Mouse (Mus musculus) liver, embryonic 11.5 days (tissue): ENCODE data around the gene Map3k9. TPM values are rescaled to one million over a fixed set of nuclear protein-coding genes. Genes with fewer than 3 reads are reported as not detected.

Experiments used
- ATAC-seq: fragments of 200-750 bp; cut with Nextera tagmentation; replicated peaks from 2 replicates; pipeline ENCODE4 v1.8.0; 2017; ENCODE audit warnings: moderate number of reproducible peaks, mild to moderate bottlenecking, moderate TSS enrichment, moderate library complexity; ENCODE audit not compliant: low FRiP score
- DNase-seq: peaks from one replicate; pipeline ENCODE4 v3.0.0-alpha.2; 2017; ENCODE audit warnings: low spot score
- H3K27ac ChIP-seq: fragments of 300-500 bp; sonication (generic); 2 replicates; pipeline ENCODE4 v1.5.1; 2014; ENCODE audit warnings: mild to moderate bottlenecking, low read depth, low read length, control low read depth
- H3K27me3 ChIP-seq: fragments of 300-500 bp; sonication (generic); replicated peaks from 2 replicates; pipeline ENCODE4 v1.6.1; 2014; ENCODE audit warnings: low read length, mixed read lengths; ENCODE audit not compliant: control insufficient read depth, insufficient read depth
- H3K36me3 ChIP-seq: fragments of 300-500 bp; sonication (generic); 2 replicates; pipeline ENCODE4 v1.6.1; 2014; ENCODE audit warnings: mild to moderate bottlenecking, low read length, moderate library complexity, mixed read lengths; ENCODE audit not compliant: control insufficient read depth, insufficient read depth
- H3K4me1 ChIP-seq: fragments of 300-500 bp; sonication (generic); replicated peaks from 2 replicates; pipeline ENCODE4 v1.6.1; 2014; ENCODE audit warnings: low read length, mixed read lengths; ENCODE audit not compliant: control insufficient read depth, insufficient read depth
- H3K4me2 ChIP-seq: fragments of 300-500 bp; sonication (generic); 2 replicates; pipeline ENCODE4 v1.6.1; 2014; ENCODE audit warnings: mild to moderate bottlenecking, control low read depth, moderate library complexity
- H3K4me3 ChIP-seq: fragments of 300-500 bp; sonication (generic); 2 replicates; pipeline ENCODE4 v1.5.1; 2014; ENCODE audit warnings: low read depth, low read length, control low read depth
- H3K9ac ChIP-seq: fragments of 300-500 bp; sonication (generic); 2 replicates; pipeline ENCODE4 v1.6.1; 2014; ENCODE audit warnings: low read depth, low read length, control low read depth
- H3K9me3 ChIP-seq: fragments of 300-500 bp; sonication (generic); 2 replicates; pipeline ENCODE4 v1.6.1; 2016; ENCODE audit warnings: low read length, inconsistent platforms, mixed read lengths; ENCODE audit not compliant: control insufficient read depth
- WGBS: fragments of 180-500 bp; shearing (Covaris S2); extraction: QIAGEN DNeasy Blood & Tissue Kit; methylation state at CpG from one replicate; pipeline ENCODE4 v1.1.7; 2014; 5-methylcytosine and 5-hydroxymethylcytosine counted together
- polyA plus RNA-seq: library from polyadenylated mRNA; unstranded; fragments of >200 nt; fragmentation: Nextera tagmentation; extraction: Ambion mirVana; gene quantifications from 2 replicates; pipeline ENCODE4 v1.2.1, GENCODE M21; 2014

The Map3k9 gene
- polyA plus RNA-seq, 1 experiment from 2014 or later: 0.32 TPM

GRCm38 (mm10) chr12:81779831-81780230 is 1.1 kb downstream of the Map3k9 start:
- WGBS: 12% methylated on average over 12 of the region's 12 CpGs
- DNase-seq (no peak), ATAC-seq (no peak)
- Histone ChIP-seq H3K27me3 (peaks cover 45% of the 10 kb centered on the region), H3K4me3 (peak overlapping the region; percentile 69; the same call in 1 of the 2 replicates), H3K4me1 (peaks cover 9% of the 10 kb centered on the region), H3K36me3 (no peaks in the 10 kb centered on the region), H3K4me2 (peak overlapping the region; percentile 96; the same call in 1 of the 2 replicates), H3K27ac (no peak overlapping the region), H3K9me3 (no peaks in the 10 kb centered on the region), H3K9ac (no peak overlapping the region)

- WGBS: 35% methylated on average over 3 of the region's 3 CpGs
- Histone ChIP-seq H3K4me2 (no peak overlapping the region), H3K4me1 (peaks cover 6% of the 10 kb centered on the region), H3K27me3 (peaks cover 25% of the 10 kb centered on the region), H3K36me3 (no peaks in the 10 kb centered on the region), H3K9me3 (no peaks in the 10 kb centered on the region), H3K27ac (no peak overlapping the region), H3K9ac (no peak overlapping the region), H3K4me3 (no peak overlapping the region)
- ATAC-seq (no peak), DNase-seq (no peak)
These were observed 4.8 kb downstream of the Map3k9 start for GRCm38 (mm10) chr12:81776191-81776590.

GRCm38 (mm10) chr12:81775641-81776040 is 5.3 kb downstream of the Map3k9 start:
- ATAC-seq (no peak), DNase-seq (no peak)
- 65% methylated on average over 2 of the region's 2 CpGs for WGBS
- Histone ChIP-seq H3K9ac (no peak overlapping the region), H3K4me3 (no peak overlapping the region), H3K27ac (no peak overlapping the region), H3K4me1 (peaks cover 5% of the 10 kb centered on the region), H3K9me3 (no peaks in the 10 kb centered on the region), H3K27me3 (peaks cover 21% of the 10 kb centered on the region), H3K36me3 (no peaks in the 10 kb centered on the region), H3K4me2 (no peak overlapping the region)

- WGBS: 71% methylated on average over 4 of the region's 4 CpGs
- ATAC-seq (no peak), DNase-seq (no peak)
- Histone ChIP-seq H3K4me3 (no peak overlapping the region), H3K9me3 (no peaks in the 10 kb centered on the region), H3K9ac (no peak overlapping the region), H3K36me3 (no peaks in the 10 kb centered on the region), H3K27ac (no peak overlapping the region), H3K4me2 (no peak overlapping the region), H3K4me1 (no peaks in the 10 kb centered on the region), H3K27me3 (peaks cover 8% of the 10 kb centered on the region)
These were observed 6.8 kb downstream of the Map3k9 start for GRCm38 (mm10) chr12:81774186-81774585.

- ATAC-seq: no peak
- H3K4me1 ChIP-seq: no peaks in the 10 kb centered on the region
- DNase-seq: no peak
- 84% methylated on average over 4 of the region's 4 CpGs for WGBS
- H3K4me2 ChIP-seq: no peak overlapping the region
- no peak overlapping the region for H3K9ac ChIP-seq
- H3K27me3 ChIP-seq: no peaks in the 10 kb centered on the region
- no peaks in the 10 kb centered on the region for H3K36me3 ChIP-seq
- no peak overlapping the region for H3K4me3 ChIP-seq
- H3K27ac ChIP-seq: no peak overlapping the region
- H3K9me3 ChIP-seq: no peaks in the 10 kb centered on the region
These were observed 11.5 kb downstream of the Map3k9 start for GRCm38 (mm10) chr12:81769458-81769857.

- ATAC-seq: no peak
- no peaks in the 10 kb centered on the region for H3K9me3 ChIP-seq
- H3K4me3 ChIP-seq: no peak overlapping the region
- H3K4me1 ChIP-seq: no peaks in the 10 kb centered on the region
- no peaks in the 10 kb centered on the region for H3K27me3 ChIP-seq
- no peak overlapping the region for H3K4me2 ChIP-seq
- H3K27ac ChIP-seq: no peak overlapping the region
- no peak overlapping the region for H3K9ac ChIP-seq
- WGBS: 84% methylated on average over 6 of the region's 6 CpGs
- DNase-seq: no peak
- H3K36me3 ChIP-seq: no peaks in the 10 kb centered on the region
These were observed 15.6 kb downstream of the Map3k9 start for GRCm38 (mm10) chr12:81765386-81765785.

GRCm38 (mm10) chr12:81764370-81764769 is 16.6 kb downstream of the Map3k9 start:
- Histone ChIP-seq H3K9ac (no peak overlapping the region), H3K9me3 (no peaks in the 10 kb centered on the region), H3K27ac (no peak overlapping the region), H3K4me1 (no peaks in the 10 kb centered on the region), H3K27me3 (no peaks in the 10 kb centered on the region), H3K4me3 (no peak overlapping the region), H3K36me3 (no peaks in the 10 kb centered on the region), H3K4me2 (no peak overlapping the region)
- DNase-seq (no peak), ATAC-seq (no peak)
- WGBS: 85% methylated on average over 5 of the region's 5 CpGs

GRCm38 (mm10) chr12:81754651-81755050 is 26.3 kb downstream of the Map3k9 start:
- WGBS: 39% methylated on average over 7 of the region's 7 CpGs
- H3K4me2 ChIP-seq: no peak overlapping the region
- H3K9ac ChIP-seq: no peak overlapping the region
- no peaks in the 10 kb centered on the region for H3K4me1 ChIP-seq
- no peaks in the 10 kb centered on the region for H3K9me3 ChIP-seq
- H3K36me3 ChIP-seq: no peaks in the 10 kb centered on the region
- no peak overlapping the region for H3K27ac ChIP-seq
- no peak for DNase-seq
- no peak for ATAC-seq
- H3K27me3 ChIP-seq: no peaks in the 10 kb centered on the region
- H3K4me3 ChIP-seq: no peak overlapping the region

- WGBS: 68% methylated on average over 4 of the region's 4 CpGs
- Histone ChIP-seq H3K27me3 (no peaks in the 10 kb centered on the region), H3K9me3 (no peaks in the 10 kb centered on the region), H3K4me1 (no peaks in the 10 kb centered on the region), H3K27ac (no peak overlapping the region), H3K9ac (no peak overlapping the region), H3K36me3 (no peaks in the 10 kb centered on the region), H3K4me3 (no peak overlapping the region), H3K4me2 (no peak overlapping the region)
- DNase-seq (no peak), ATAC-seq (no peak)
These were observed 29.9 kb downstream of the Map3k9 start for GRCm38 (mm10) chr12:81751116-81751515.
